Mouse (Mus musculus) heart, embryonic 16.5 days (tissue): ENCODE results near the gene Lrsam1. TPM values are rescaled to one million over a fixed set of nuclear protein-coding genes. Genes with fewer than 3 reads are reported as not detected.

Experiments used
- ATAC-seq: fragments of 200-750 bp; cut with Nextera tagmentation; replicated peaks from 2 replicates; pipeline ENCODE4 v1.8.0; 2017; ENCODE audit warnings: moderate number of reproducible peaks; ENCODE audit not compliant: insufficient read depth, low FRiP score; ENCODE audit errors: extremely low read depth
- H3K27ac ChIP-seq: fragments of 300-500 bp; sonication (generic); 2 replicates; pipeline ENCODE4 v1.5.1; 2014; ENCODE audit warnings: mild to moderate bottlenecking, low read length, control low read depth, moderate library complexity
- H3K27me3 ChIP-seq: fragments of 300-500 bp; sonication (generic); 2 replicates; pipeline ENCODE4 v1.6.1; 2014; ENCODE audit warnings: low read length, mixed read lengths; ENCODE audit not compliant: control insufficient read depth, insufficient read depth
- H3K36me3 ChIP-seq: fragments of 300-500 bp; sonication (generic); 2 replicates; pipeline ENCODE4 v1.6.1; 2014; ENCODE audit not compliant: control insufficient read depth, insufficient read depth
- H3K4me1 ChIP-seq: fragments of 300-500 bp; sonication (generic); 2 replicates; pipeline ENCODE4 v1.6.1; 2014; ENCODE audit warnings: low read length, mixed read lengths; ENCODE audit not compliant: control insufficient read depth, insufficient read depth
- H3K4me2 ChIP-seq: fragments of 300-500 bp; sonication (generic); 2 replicates; pipeline ENCODE4 v1.6.1; 2014; ENCODE audit warnings: low read depth, mild to moderate bottlenecking, control low read depth, low read length
- H3K4me3 ChIP-seq: fragments of 300-500 bp; sonication (generic); 2 replicates; pipeline ENCODE4 v1.5.1; 2014; ENCODE audit warnings: mild to moderate bottlenecking, control low read depth, low read length
- H3K9ac ChIP-seq: fragments of 300-500 bp; sonication (generic); 2 replicates; pipeline ENCODE4 v1.6.1; 2014; ENCODE audit warnings: low read length, control low read depth
- H3K9me3 ChIP-seq: fragments of 300-500 bp; sonication (generic); replicated peaks from 2 replicates; pipeline ENCODE4 v1.6.1; 2016; ENCODE audit warnings: low read length; ENCODE audit not compliant: control insufficient read depth
- WGBS: fragments of 180-500 bp; shearing (Covaris S2); extraction: QIAGEN DNeasy Blood & Tissue Kit; methylation state at CpG from one replicate; pipeline ENCODE4 v1.1.7; 2014; 5-methylcytosine and 5-hydroxymethylcytosine counted together
- polyA plus RNA-seq: library from polyadenylated mRNA; unstranded; fragments of >200 nt; fragmentation: Nextera tagmentation; extraction: Ambion mirVana; gene quantifications from 2 replicates; pipeline ENCODE4 v1.2.1, GENCODE M21; 2015

Gene Lrsam1
- polyA plus RNA-seq, 1 experiment from 2014 or later = 8.8 TPM

DNA sequence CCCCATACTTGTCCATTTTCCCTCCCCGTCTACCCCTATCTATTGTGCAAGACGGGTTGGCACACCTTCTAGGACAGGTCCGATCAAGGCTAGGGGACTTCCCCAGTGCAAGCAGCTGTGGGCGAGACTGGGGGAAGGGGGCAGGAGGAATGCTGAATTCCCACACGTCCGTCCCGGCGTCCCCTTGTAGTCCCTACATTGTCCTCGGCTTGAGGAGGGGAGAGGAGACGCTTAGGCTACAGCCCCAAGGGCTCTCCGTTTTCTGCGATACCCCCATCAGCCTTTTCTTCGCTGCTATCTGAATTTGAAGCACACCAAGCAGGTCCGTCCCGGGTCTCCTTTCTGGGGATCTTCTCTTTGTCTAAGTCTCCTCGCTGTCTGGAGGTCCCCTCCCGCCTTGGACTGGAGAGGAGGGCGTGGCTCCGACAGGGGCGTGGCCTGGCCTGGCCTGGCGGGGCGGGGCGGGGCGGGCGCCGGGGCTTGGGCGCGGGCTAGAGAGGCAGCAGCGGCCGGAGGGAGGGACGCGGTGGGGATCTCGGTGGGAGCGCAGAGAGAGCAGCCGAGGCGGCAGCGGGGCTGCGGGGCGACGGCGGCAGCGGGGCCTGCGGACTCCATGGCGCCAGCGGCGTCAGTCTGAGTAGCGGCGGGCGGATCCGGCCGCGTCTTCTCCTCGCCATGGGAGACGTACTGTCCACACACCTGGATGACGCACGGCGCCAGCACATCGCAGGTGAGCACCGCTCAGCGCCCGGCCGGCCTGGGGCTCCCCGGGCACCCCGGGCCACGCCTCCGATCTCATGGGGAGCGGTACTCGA is 85.5 kb downstream of the Lrsam1 start, which contains the start of gene Fam129b:
Fam129b (plus strand) TSS at position 440 of the 815 bp plus-strand sequence.
- no peaks in the 10 kb centered on the region for H3K36me3 ChIP-seq
- H3K27me3 ChIP-seq = no peaks in the 10 kb centered on the region
- peaks cover 52% of the 10 kb centered on the region for H3K4me1 ChIP-seq
- H3K9ac ChIP-seq = peak within 1 kb of the TSS; percentile 96
- peak within 1 kb of the TSS; percentile 91 for H3K4me2 ChIP-seq
- H3K9me3 ChIP-seq = no peaks in the 10 kb centered on the region
- peak within 1 kb of the TSS; percentile 97 for H3K27ac ChIP-seq
- ATAC-seq = peak; percentile 92
- H3K4me3 ChIP-seq = peak within 1 kb of the TSS; percentile 92
- WGBS = under 1% methylated on average over 68 of the region's 68 CpGs

Other genes starting within 250 kb of the Lrsam1 start
- 57.1 and 59.8 TPM in 2 replicates for gene Cdk9, start 248.5 kb downstream of the Lrsam1 start, polyA plus RNA-seq
- gene Sh2d3c, start 240.6 kb downstream of the Lrsam1 start, polyA plus RNA-seq = 32.4 and 33.6 TPM in 2 replicates
- 0.17 and 0.26 TPM in 2 replicates for gene 6330409D20Rik, start 220.6 kb downstream of the Lrsam1 start, polyA plus RNA-seq
- gene Tor2a, start 204.4 kb downstream of the Lrsam1 start, polyA plus RNA-seq = 38.1 and 38.9 TPM in 2 replicates
- 0.34 and 0.43 TPM in 2 replicates for gene Ttc16, start 186.0 kb downstream of the Lrsam1 start, polyA plus RNA-seq
- 5.2 and 6.1 TPM in 2 replicates for gene Ptrh1, start 185.8 kb downstream of the Lrsam1 start, polyA plus RNA-seq
- gene Cfap157, start 177.2 kb downstream of the Lrsam1 start, polyA plus RNA-seq = 0.53 and 0.70 TPM in 2 replicates
- 28.0 and 29.2 TPM in 2 replicates for gene Stxbp1, start 114.4 kb downstream of the Lrsam1 start, polyA plus RNA-seq
- 44.9 and 57.3 TPM in 2 replicates for gene Fam129b, start 85.5 kb downstream of the Lrsam1 start, polyA plus RNA-seq
- 90.1 and 92.2 TPM in 2 replicates for gene Rpl12, start 55 bp downstream of the Lrsam1 start, polyA plus RNA-seq
- gene Slc2a8, start 20.5 kb upstream of the Lrsam1 start, polyA plus RNA-seq = 24.3 and 25.4 TPM in 2 replicates
- gene Garnl3, start 170.0 kb upstream of the Lrsam1 start, polyA plus RNA-seq = 8.2 and 8.3 TPM in 2 replicates